Mouse (Mus musculus) forebrain, embryonic 16.5 days (tissue): ENCODE measurements around the gene Mmp15. TPM values are rescaled to one million over a fixed set of nuclear protein-coding genes. Genes with fewer than 3 reads are reported as not detected.
A peak's percentile ranks its signal among the peaks of the same experiment; 100 is the strongest.
"Not testable (repeated sequence)": the region's sequence is repeated elsewhere in the genome, so short reads cannot be mapped to it uniquely, and the experiment has no call there.

Experiments used
- ATAC-seq: fragments of 200-750 bp; cut with Nextera tagmentation; 2 replicates; pipeline ENCODE4 v1.8.0; 2017; ENCODE audit warnings: mild to moderate bottlenecking, moderate library complexity
- H3K27ac ChIP-seq: fragments of 300-500 bp; sonication (generic); 2 replicates; pipeline ENCODE4 v1.5.1; 2014; ENCODE audit warnings: low read length, control low read depth
- H3K27me3 ChIP-seq: fragments of 300-500 bp; sonication (generic); replicated peaks from 2 replicates; pipeline ENCODE4 v1.6.1; 2014; ENCODE audit warnings: low read length; ENCODE audit not compliant: control insufficient read depth, insufficient read depth
- H3K36me3 ChIP-seq: fragments of 300-500 bp; sonication (generic); 2 replicates; pipeline ENCODE4 v1.6.1; 2014; ENCODE audit not compliant: control insufficient read depth, insufficient read depth
- H3K4me1 ChIP-seq: fragments of 300-500 bp; sonication (generic); replicated peaks from 2 replicates; pipeline ENCODE4 v1.6.1; 2014; ENCODE audit warnings: low read length; ENCODE audit not compliant: control insufficient read depth, insufficient read depth
- H3K4me2 ChIP-seq: fragments of 300-500 bp; sonication (generic); 2 replicates; pipeline ENCODE4 v1.6.1; 2014; ENCODE audit warnings: mild to moderate bottlenecking, low read length, control low read depth
- H3K4me3 ChIP-seq: fragments of 300-500 bp; sonication (generic); replicated peaks from 2 replicates; pipeline ENCODE4 v1.5.1; 2014; ENCODE audit warnings: mild to moderate bottlenecking, low read length, control low read depth
- H3K9ac ChIP-seq: fragments of 300-500 bp; sonication (generic); replicated peaks from 2 replicates; pipeline ENCODE4 v1.6.1; 2014; ENCODE audit warnings: low read depth, low read length, control low read depth
- H3K9me3 ChIP-seq: fragments of 300-500 bp; sonication (generic); 2 replicates; pipeline ENCODE4 v1.6.1; 2016; ENCODE audit warnings: low read length; ENCODE audit not compliant: control insufficient read depth
- WGBS: fragments of 180-500 bp; shearing (Covaris S2); extraction: QIAGEN DNeasy Blood & Tissue Kit; methylation state at CpG from one replicate; pipeline ENCODE4 v1.1.7; 2014; 5-methylcytosine and 5-hydroxymethylcytosine counted together
- polyA plus RNA-seq: library from polyadenylated mRNA; unstranded; fragments of >200 nt; fragmentation: Nextera tagmentation; extraction: Ambion mirVana; gene quantifications from 2 replicates; pipeline ENCODE4 v1.2.1, GENCODE M21; 2015

Mmp15 gene
- polyA plus RNA-seq, 1 experiment from 2014 or later = 11.3 TPM

DNA sequence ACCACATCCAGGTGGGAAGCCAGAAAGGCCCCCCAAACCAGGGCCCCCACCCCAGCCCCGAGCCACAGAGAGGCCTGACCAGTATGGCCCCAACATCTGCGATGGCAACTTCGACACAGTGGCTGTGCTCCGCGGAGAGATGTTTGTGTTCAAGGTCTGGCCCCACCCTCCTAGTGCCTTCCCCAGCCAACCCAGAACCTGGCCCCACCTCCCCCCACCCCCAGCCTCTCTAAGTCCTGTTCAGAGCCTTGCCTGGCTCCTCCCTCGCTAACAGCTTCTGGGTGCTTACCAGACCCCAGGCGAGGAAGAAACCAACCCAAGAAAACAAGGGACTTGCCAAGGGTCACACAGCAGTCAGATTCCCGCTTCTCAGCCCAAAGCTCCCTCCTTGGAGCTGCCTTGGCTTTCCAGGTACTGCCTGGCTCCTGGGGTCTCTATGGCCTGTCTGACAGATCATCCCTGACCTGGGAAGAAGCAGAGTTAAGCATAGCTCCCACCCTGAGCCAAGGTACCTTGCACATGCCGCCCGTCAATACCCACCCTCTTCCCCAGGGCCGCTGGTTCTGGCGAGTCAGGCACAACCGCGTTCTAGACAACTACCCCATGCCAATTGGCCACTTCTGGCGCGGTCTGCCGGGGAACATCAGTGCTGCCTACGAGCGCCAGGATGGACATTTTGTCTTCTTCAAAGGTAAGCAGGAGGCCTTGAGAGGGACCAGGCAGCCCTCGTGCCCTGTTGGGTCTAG, 17.7 kb downstream of the Mmp15 start:
- no peak overlapping the region for H3K27ac ChIP-seq
- H3K4me1 ChIP-seq = no peaks in the 10 kb centered on the region
- ATAC-seq = no peak
- no peaks in the 10 kb centered on the region for H3K36me3 ChIP-seq
- no peak overlapping the region for H3K4me2 ChIP-seq
- H3K27me3 ChIP-seq = no peaks in the 10 kb centered on the region
- no peaks in the 10 kb centered on the region for H3K9me3 ChIP-seq
- WGBS = 58% methylated on average over 20 of the region's 20 CpGs
- H3K4me3 ChIP-seq = no peak overlapping the region
- H3K9ac ChIP-seq = no peak overlapping the region

DNA sequence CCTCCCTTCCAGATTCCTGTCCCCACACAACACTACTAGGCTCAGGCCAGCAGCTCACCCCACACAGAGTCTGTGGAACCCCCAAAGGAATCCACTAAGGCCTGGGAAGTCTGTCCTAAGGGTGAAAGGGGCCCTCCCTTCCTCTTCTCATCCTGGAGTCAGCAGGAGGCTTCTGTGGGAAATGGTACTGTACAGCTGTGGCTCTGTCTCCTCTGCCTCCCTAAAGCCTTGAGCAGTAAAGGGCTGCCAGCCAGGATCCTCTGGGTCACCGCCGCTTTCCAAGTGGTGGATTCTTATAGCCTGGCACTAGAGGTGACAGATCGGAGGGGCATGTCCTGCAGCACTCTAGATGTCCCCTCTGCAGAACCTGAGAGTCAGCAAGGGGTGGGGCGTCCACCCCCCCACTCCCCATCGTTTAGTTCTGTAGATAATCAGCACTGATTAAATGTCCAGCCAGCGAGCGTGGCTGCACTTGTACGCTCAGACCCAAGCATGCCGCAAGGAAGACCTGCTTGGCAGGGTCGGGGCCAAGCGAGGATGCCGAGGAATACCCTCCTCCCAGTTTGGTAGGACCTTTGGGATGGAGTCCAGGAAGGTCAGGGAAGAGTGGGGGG, 21.4 kb downstream of the Mmp15 start:
- H3K4me1 ChIP-seq = no peaks in the 10 kb centered on the region; the same call in 1 of the 2 replicates
- 90% methylated on average over 12 of the region's 12 CpGs for WGBS
- no peaks in the 10 kb centered on the region for H3K9me3 ChIP-seq
- ATAC-seq = no peak
- no peak overlapping the region for H3K27ac ChIP-seq
- H3K36me3 ChIP-seq = no peaks in the 10 kb centered on the region
- H3K9ac ChIP-seq = no peak overlapping the region
- no peak overlapping the region for H3K4me2 ChIP-seq
- no peak overlapping the region for H3K4me3 ChIP-seq
- H3K27me3 ChIP-seq = no peaks in the 10 kb centered on the region

DNA sequence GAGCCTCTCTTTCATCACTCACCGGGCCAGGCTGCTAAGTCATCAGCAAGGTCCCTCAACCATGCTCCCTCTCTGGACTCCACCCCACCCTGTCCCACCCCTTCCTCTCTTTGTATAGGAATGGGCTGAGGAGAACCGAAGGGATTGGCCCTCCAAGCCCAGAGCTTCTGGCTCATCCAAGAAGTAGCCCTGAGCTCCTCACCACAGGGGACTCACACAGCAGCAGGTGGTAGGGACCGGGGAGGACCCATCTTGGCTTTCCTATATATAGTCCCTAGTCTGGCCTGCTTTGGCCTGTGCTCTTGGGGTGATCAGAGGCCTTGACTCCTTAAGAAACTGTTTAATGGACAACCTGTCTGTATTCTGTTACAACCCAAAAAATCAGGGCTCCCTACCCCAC, 22.4 kb downstream of the Mmp15 start:
- no peaks in the 10 kb centered on the region for H3K9me3 ChIP-seq
- H3K36me3 ChIP-seq = no peaks in the 10 kb centered on the region
- no peak overlapping the region for H3K27ac ChIP-seq
- no peaks in the 10 kb centered on the region for H3K27me3 ChIP-seq
- no peak for ATAC-seq
- no peak overlapping the region for H3K4me3 ChIP-seq
- H3K9ac ChIP-seq = no peak overlapping the region
- 84% methylated on average over 3 of the region's 3 CpGs for WGBS
- no peak overlapping the region for H3K4me2 ChIP-seq
- H3K4me1 ChIP-seq = no peaks in the 10 kb centered on the region; the same call in 1 of the 2 replicates

- Histone ChIP-seq H3K4me3 (no peak overlapping the region), H3K27ac (no peak overlapping the region), H3K36me3 (no peaks in the 10 kb centered on the region), H3K9ac (no peak overlapping the region), H3K9me3 (no peaks in the 10 kb centered on the region), H3K4me1 (no peaks in the 10 kb centered on the region; the same call in 1 of the 2 replicates), H3K27me3 (no peaks in the 10 kb centered on the region), H3K4me2 (no peak overlapping the region)
- ATAC-seq = 0 out of 2 replicates have a peak, but pooled peaks have one; percentile 15
- whole genome bisulfite sequencing = 85% methylated on average over 7 of the region's 7 CpGs
Observed at GRCm38 (mm10) chr8:95375374-95375930, 23.4 kb downstream of the Mmp15 start.

DNA sequence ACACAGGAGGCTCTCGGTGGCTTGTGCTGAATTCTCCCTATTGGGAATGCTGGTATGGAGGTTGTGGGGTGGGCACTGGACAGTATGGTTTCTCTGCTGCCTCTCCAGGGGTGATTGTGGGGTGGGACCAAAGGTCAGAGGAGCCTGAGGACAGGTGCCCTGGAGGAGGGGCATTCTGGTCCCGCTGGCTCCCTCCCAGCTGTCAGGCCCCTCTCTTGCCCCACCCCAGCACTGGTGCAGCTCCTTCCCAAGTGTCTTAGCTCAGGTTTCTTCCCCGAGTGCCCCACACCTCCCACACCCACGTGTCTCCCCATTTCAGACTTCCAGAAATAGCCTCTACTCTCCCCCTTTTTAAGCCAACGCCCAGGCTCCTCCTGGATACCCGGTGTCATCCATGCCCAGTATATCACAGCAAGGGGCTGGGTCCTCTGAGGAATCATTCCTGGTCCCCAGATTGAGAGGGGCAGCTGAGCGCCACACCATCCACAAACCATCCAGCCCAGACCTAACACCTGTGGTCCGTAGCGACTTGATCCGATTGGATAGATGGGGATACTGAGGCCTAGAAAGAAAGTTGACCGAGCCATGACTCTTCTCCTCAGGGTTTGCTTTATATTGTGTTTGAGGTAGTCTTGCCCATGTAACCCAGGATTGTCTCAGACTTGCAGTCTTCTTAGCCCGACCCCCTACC, 24.4 kb downstream of the Mmp15 start:
- ATAC-seq = no peak
- H3K4me2 ChIP-seq = no peak overlapping the region
- no peak overlapping the region for H3K4me3 ChIP-seq
- H3K9ac ChIP-seq = no peak overlapping the region
- H3K4me1 ChIP-seq = no peaks in the 10 kb centered on the region; the same call in 1 of the 2 replicates
- no peaks in the 10 kb centered on the region for H3K27me3 ChIP-seq
- H3K27ac ChIP-seq = no peak overlapping the region
- no peaks in the 10 kb centered on the region for H3K9me3 ChIP-seq
- H3K36me3 ChIP-seq = no peaks in the 10 kb centered on the region
- WGBS = 88% methylated on average over 12 of the region's 12 CpGs

GRCm38 (mm10) chr8:95377101-95377500, 25.0 kb downstream of the Mmp15 start:
- H3K36me3 ChIP-seq = no peaks in the 10 kb centered on the region
- no peak for ATAC-seq
- H3K4me3 ChIP-seq = no peak overlapping the region
- H3K27ac ChIP-seq = no peak overlapping the region
- H3K9ac ChIP-seq = no peak overlapping the region
- H3K4me2 ChIP-seq = no peak overlapping the region
- H3K27me3 ChIP-seq = no peaks in the 10 kb centered on the region
- no peaks in the 10 kb centered on the region for H3K9me3 ChIP-seq
- 86% methylated on average over 4 of the region's 4 CpGs for WGBS
- H3K4me1 ChIP-seq = no peaks in the 10 kb centered on the region; the same call in 1 of the 2 replicates

- H3K27ac ChIP-seq = no peak overlapping the region
- H3K4me3 ChIP-seq = no peak overlapping the region
- ATAC-seq = no peak
- H3K4me2 ChIP-seq = no peak overlapping the region
- no peaks in the 10 kb centered on the region; the same call in 1 of the 2 replicates for H3K4me1 ChIP-seq
- H3K27me3 ChIP-seq = no peaks in the 10 kb centered on the region
- no peaks in the 10 kb centered on the region for H3K36me3 ChIP-seq
- H3K9ac ChIP-seq = no peak overlapping the region
- WGBS = 53% methylated on average over 7 of the region's 7 CpGs
- no peaks in the 10 kb centered on the region for H3K9me3 ChIP-seq
Observed at GRCm38 (mm10) chr8:95377863-95378291, 25.8 kb downstream of the Mmp15 start.

DNA sequence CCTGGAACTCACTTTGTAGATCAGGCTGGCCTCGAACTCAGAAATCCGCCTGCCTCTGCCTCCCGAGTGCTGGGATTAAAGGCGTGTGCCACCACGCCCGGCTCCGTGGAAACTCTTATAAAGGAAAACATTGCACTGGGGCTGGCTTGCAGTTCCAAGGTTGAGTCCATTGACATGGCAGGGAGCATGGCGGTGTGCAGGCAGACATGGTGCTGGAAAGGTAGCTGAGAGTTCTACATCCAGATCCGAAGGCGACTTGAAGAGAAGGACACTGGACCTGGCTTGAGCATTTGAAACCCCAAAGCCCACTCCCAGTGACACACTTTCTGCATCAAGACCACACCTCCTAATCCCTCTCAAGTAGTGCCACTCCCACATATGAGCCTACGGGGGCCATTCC, 26.9 kb downstream of the Mmp15 start:
- WGBS = 96% methylated on average over 11 of the region's 11 CpGs
- ATAC-seq, H3K4me3 ChIP-seq: not testable (repeated sequence)

DNA sequence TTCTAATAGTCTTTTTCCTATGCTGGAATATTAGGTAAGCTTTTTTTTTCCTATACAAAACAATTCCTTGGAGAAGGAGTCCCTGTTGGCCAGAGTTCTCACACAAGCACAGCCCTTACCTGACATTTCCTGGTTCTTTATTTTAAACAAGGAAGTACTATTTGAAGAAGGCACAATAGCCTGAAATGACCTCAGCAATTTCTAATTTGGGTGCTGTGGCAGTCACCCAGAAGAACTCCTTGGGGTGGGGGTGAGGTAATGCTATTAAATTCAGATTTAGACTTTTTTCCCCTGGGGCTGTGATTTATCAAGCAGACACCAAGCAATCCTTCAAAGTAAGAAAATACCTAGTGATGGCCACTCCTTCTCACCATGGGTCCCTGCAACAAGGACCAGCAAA, 28.9 kb downstream of the Mmp15 start:
- Histone ChIP-seq H3K4me1 (no peaks in the 10 kb centered on the region; the same call in 1 of the 2 replicates), H3K27me3 (no peaks in the 10 kb centered on the region), H3K36me3 (no peaks in the 10 kb centered on the region), H3K9ac (no peak overlapping the region), H3K4me3 (no peak overlapping the region), H3K4me2 (no peak overlapping the region), H3K27ac (no peak overlapping the region), H3K9me3 (peaks cover 3% of the 10 kb centered on the region; the same call in 1 of the 2 replicates)
- no peak for ATAC-seq

More for the DNA sequence above, 26.9 kb downstream of the Mmp15 start:
- H3K9ac ChIP-seq, H3K4me2 ChIP-seq, H3K36me3 ChIP-seq, H3K27ac ChIP-seq, H3K9me3 ChIP-seq, H3K27me3 ChIP-seq, H3K4me1 ChIP-seq: not testable (repeated sequence)
